Mouse (Mus musculus): Measurements from ENCODE around the gene Colgalt2. TPM values are rescaled to one million over a fixed set of nuclear protein-coding genes. Genes with fewer than 3 reads are reported as not detected.

Colgalt2 gene
- polyA plus RNA-seq, 1 experiment from 2014 or later, result 2.8 TPM

GRCm38 (mm10) chr1:152462348-152462747 is 62.7 kb downstream of the Colgalt2 start:
- no peak for ATAC-seq (ENCODE audit: low FRiP score, low TSS enrichment)
- Histone ChIP-seq H3K4me1 (ENCODE audit: insufficient read depth, low read length) (peaks cover 11% of the 10 kb centered on the region; the same call in 1 of the 2 replicates), H3K27ac (ENCODE audit: low read length) (peak overlapping the region; percentile 73; the same call in 1 of the 2 replicates), H3K4me3 (ENCODE audit: low read length) (no peak overlapping the region), H3K36me3 (ENCODE audit: insufficient read depth, low read length) (no peaks in the 10 kb centered on the region), H3K9ac (replicated peaks; ENCODE audit: low read length) (no peak overlapping the region), H3K27me3 (ENCODE audit: insufficient read depth, low read length) (no peaks in the 10 kb centered on the region), H3K9me3 (ENCODE audit: low read length) (no peaks in the 10 kb centered on the region), H3K4me2 (replicated peaks; ENCODE audit: low read depth, low read length) (no peak overlapping the region)
- 75% methylated on average over 7 of the region's 7 CpGs for WGBS

- H3K4me3 ChIP-seq (ENCODE audit: low read length), result no peak overlapping the region
- H3K9me3 ChIP-seq (ENCODE audit: low read length), result no peaks in the 10 kb centered on the region
- no peak overlapping the region for H3K9ac ChIP-seq (replicated peaks; ENCODE audit: low read length)
- 34% methylated on average over 3 of the region's 3 CpGs for WGBS
- peaks cover 3% of the 10 kb centered on the region; the same call in 1 of the 2 replicates for H3K4me1 ChIP-seq (ENCODE audit: insufficient read depth, low read length)
- H3K4me2 ChIP-seq (replicated peaks; ENCODE audit: low read depth, low read length), result no peak overlapping the region
- no peaks in the 10 kb centered on the region for H3K36me3 ChIP-seq (ENCODE audit: insufficient read depth, low read length)
- ATAC-seq (ENCODE audit: low FRiP score, low TSS enrichment), result no peak
- H3K27me3 ChIP-seq (ENCODE audit: insufficient read depth, low read length), result no peaks in the 10 kb centered on the region
- H3K27ac ChIP-seq (ENCODE audit: low read length), result no peak overlapping the region
Observed at GRCm38 (mm10) chr1:152466280-152466679, 66.7 kb downstream of the Colgalt2 start.

- no peak overlapping the region for H3K27ac ChIP-seq (ENCODE audit: low read length)
- no peaks in the 10 kb centered on the region for H3K36me3 ChIP-seq (ENCODE audit: insufficient read depth, low read length)
- H3K27me3 ChIP-seq (ENCODE audit: insufficient read depth, low read length), result no peaks in the 10 kb centered on the region
- H3K9me3 ChIP-seq (ENCODE audit: low read length), result no peaks in the 10 kb centered on the region
- no peak overlapping the region for H3K4me3 ChIP-seq (ENCODE audit: low read length)
- 84% methylated on average over 9 of the region's 9 CpGs for WGBS
- no peak overlapping the region for H3K9ac ChIP-seq (replicated peaks; ENCODE audit: low read length)
- H3K4me1 ChIP-seq (ENCODE audit: insufficient read depth, low read length), result peaks cover 3% of the 10 kb centered on the region; the same call in 1 of the 2 replicates
- ATAC-seq (ENCODE audit: low FRiP score, low TSS enrichment), result no peak
- H3K4me2 ChIP-seq (replicated peaks; ENCODE audit: low read depth, low read length), result no peak overlapping the region
Observed at GRCm38 (mm10) chr1:152468443-152468842, 68.8 kb downstream of the Colgalt2 start.

- Histone ChIP-seq H3K9me3 (ENCODE audit: low read length) (no peaks in the 10 kb centered on the region), H3K4me2 (replicated peaks; ENCODE audit: low read depth, low read length) (no peak overlapping the region), H3K4me1 (ENCODE audit: insufficient read depth, low read length) (no peaks in the 10 kb centered on the region), H3K27ac (ENCODE audit: low read length) (no peak overlapping the region), H3K9ac (replicated peaks; ENCODE audit: low read length) (no peak overlapping the region), H3K36me3 (ENCODE audit: insufficient read depth, low read length) (no peaks in the 10 kb centered on the region), H3K27me3 (ENCODE audit: insufficient read depth, low read length) (no peaks in the 10 kb centered on the region), H3K4me3 (ENCODE audit: low read length) (no peak overlapping the region)
- no peak for ATAC-seq (ENCODE audit: low FRiP score, low TSS enrichment)
- 84% methylated on average over 4 of the region's 4 CpGs for WGBS
Observed at GRCm38 (mm10) chr1:152476126-152476525, 76.5 kb downstream of the Colgalt2 start.

GRCm38 (mm10) chr1:152490842-152491241 is 91.2 kb downstream of the Colgalt2 start:
- ATAC-seq (ENCODE audit: low FRiP score, low TSS enrichment), result no peak
- Histone ChIP-seq H3K4me3 (ENCODE audit: low read length) (no peak overlapping the region), H3K4me1 (ENCODE audit: insufficient read depth, low read length) (no peaks in the 10 kb centered on the region), H3K9me3 (ENCODE audit: low read length) (no peaks in the 10 kb centered on the region), H3K4me2 (replicated peaks; ENCODE audit: low read depth, low read length) (no peak overlapping the region), H3K27ac (ENCODE audit: low read length) (no peak overlapping the region), H3K27me3 (ENCODE audit: insufficient read depth, low read length) (no peaks in the 10 kb centered on the region), H3K9ac (replicated peaks; ENCODE audit: low read length) (no peak overlapping the region), H3K36me3 (ENCODE audit: insufficient read depth, low read length) (no peaks in the 10 kb centered on the region)
- WGBS, result 78% methylated on average over 1 of the region's 1 CpGs

- no peak overlapping the region for H3K9ac ChIP-seq (replicated peaks; ENCODE audit: low read length)
- no peak overlapping the region for H3K4me3 ChIP-seq (ENCODE audit: low read length)
- no peak for ATAC-seq (ENCODE audit: low FRiP score, low TSS enrichment)
- H3K27ac ChIP-seq (ENCODE audit: low read length), result no peak overlapping the region
- H3K4me2 ChIP-seq (replicated peaks; ENCODE audit: low read depth, low read length), result no peak overlapping the region
- no peaks in the 10 kb centered on the region for H3K36me3 ChIP-seq (ENCODE audit: insufficient read depth, low read length)
- WGBS, result 91% methylated on average over 1 of the region's 1 CpGs
- no peaks in the 10 kb centered on the region for H3K27me3 ChIP-seq (ENCODE audit: insufficient read depth, low read length)
- H3K4me1 ChIP-seq (ENCODE audit: insufficient read depth, low read length), result peaks cover 1% of the 10 kb centered on the region
- H3K9me3 ChIP-seq (ENCODE audit: low read length), result no peaks in the 10 kb centered on the region
Observed at GRCm38 (mm10) chr1:152492258-152492657, 92.6 kb downstream of the Colgalt2 start.

- Histone ChIP-seq H3K4me1 (ENCODE audit: insufficient read depth, low read length) (peaks cover 11% of the 10 kb centered on the region), H3K36me3 (ENCODE audit: insufficient read depth, low read length) (no peaks in the 10 kb centered on the region), H3K4me3 (ENCODE audit: low read length) (no peak overlapping the region), H3K27ac (ENCODE audit: low read length) (no peak overlapping the region), H3K27me3 (ENCODE audit: insufficient read depth, low read length) (no peaks in the 10 kb centered on the region), H3K9me3 (ENCODE audit: low read length) (no peaks in the 10 kb centered on the region), H3K4me2 (replicated peaks; ENCODE audit: low read depth, low read length) (no peak overlapping the region), H3K9ac (replicated peaks; ENCODE audit: low read length) (no peak overlapping the region)
- ATAC-seq (ENCODE audit: low FRiP score, low TSS enrichment), result 0 out of 2 replicates have a peak, but pooled peaks have one; percentile 27
- WGBS, result 58% methylated on average over 2 of the region's 2 CpGs
Observed at GRCm38 (mm10) chr1:152496831-152497230, 97.2 kb downstream of the Colgalt2 start.

GRCm38 (mm10) chr1:152497581-152497980 is 98.0 kb downstream of the Colgalt2 start:
- 11% methylated on average over 11 of the region's 11 CpGs for whole genome bisulfite sequencing
- peak overlapping the region; percentile 57 for H3K27ac ChIP-seq (ENCODE audit: low read length)
- peak overlapping the region; percentile 45 for H3K9ac ChIP-seq (replicated peaks; ENCODE audit: low read length)
- no peaks in the 10 kb centered on the region for H3K9me3 ChIP-seq (ENCODE audit: low read length)
- no peaks in the 10 kb centered on the region for H3K36me3 ChIP-seq (ENCODE audit: insufficient read depth, low read length)
- peak; percentile 84 for ATAC-seq (ENCODE audit: low FRiP score, low TSS enrichment)
- H3K4me1 ChIP-seq (ENCODE audit: insufficient read depth, low read length), result peaks cover 11% of the 10 kb centered on the region
- H3K4me3 ChIP-seq (ENCODE audit: low read length), result peak overlapping the region; percentile 12
- peak overlapping the region; percentile 45 for H3K4me2 ChIP-seq (replicated peaks; ENCODE audit: low read depth, low read length)
- H3K27me3 ChIP-seq (ENCODE audit: insufficient read depth, low read length), result no peaks in the 10 kb centered on the region

- ATAC-seq (ENCODE audit: low FRiP score, low TSS enrichment), result no peak
- no peaks in the 10 kb centered on the region for H3K36me3 ChIP-seq (ENCODE audit: insufficient read depth, low read length)
- no peak overlapping the region for H3K9ac ChIP-seq (replicated peaks; ENCODE audit: low read length)
- H3K27ac ChIP-seq (ENCODE audit: low read length), result no peak overlapping the region
- WGBS, result 68% methylated on average over 12 of the region's 12 CpGs
- H3K9me3 ChIP-seq (ENCODE audit: low read length), result no peaks in the 10 kb centered on the region
- H3K4me2 ChIP-seq (replicated peaks; ENCODE audit: low read depth, low read length), result no peak overlapping the region
- H3K4me1 ChIP-seq (ENCODE audit: insufficient read depth, low read length), result peaks cover 11% of the 10 kb centered on the region
- H3K4me3 ChIP-seq (ENCODE audit: low read length), result no peak overlapping the region
- H3K27me3 ChIP-seq (ENCODE audit: insufficient read depth, low read length), result no peaks in the 10 kb centered on the region
Observed at GRCm38 (mm10) chr1:152499802-152500201, 100.2 kb downstream of the Colgalt2 start.

- H3K4me3 ChIP-seq (ENCODE audit: low read length), result no peak overlapping the region
- H3K9me3 ChIP-seq (ENCODE audit: low read length), result no peaks in the 10 kb centered on the region
- H3K4me1 ChIP-seq (ENCODE audit: insufficient read depth, low read length), result no peaks in the 10 kb centered on the region
- no peak for ATAC-seq (ENCODE audit: low FRiP score, low TSS enrichment)
- no peak overlapping the region for H3K4me2 ChIP-seq (replicated peaks; ENCODE audit: low read depth, low read length)
- WGBS, result 89% methylated on average over 5 of the region's 5 CpGs
- H3K27ac ChIP-seq (ENCODE audit: low read length), result no peak overlapping the region
- H3K9ac ChIP-seq (replicated peaks; ENCODE audit: low read length), result no peak overlapping the region
- no peaks in the 10 kb centered on the region for H3K36me3 ChIP-seq (ENCODE audit: insufficient read depth, low read length)
- H3K27me3 ChIP-seq (ENCODE audit: insufficient read depth, low read length), result no peaks in the 10 kb centered on the region
Observed at GRCm38 (mm10) chr1:152506175-152506574, 106.5 kb downstream of the Colgalt2 start.

Measured in kidney, embryonic 16.5 days (tissue).